Mouse (Mus musculus) heart, adult 2 months (tissue): Measurements from ENCODE around the gene Klhl25. TPM values are rescaled to one million over a fixed set of nuclear protein-coding genes. Genes with fewer than 3 reads are reported as not detected.
A peak's percentile ranks its signal among the peaks of the same experiment; 100 is the strongest.
"Not testable (repeated sequence)": the region's sequence is repeated elsewhere in the genome, so short reads cannot be mapped to it uniquely, and the experiment has no call there.

Experiments
- DNase-seq, 2 experiments: peaks; one replicate each; pipeline ENCODE4 v3.0.0; 2021
- H3K27ac ChIP-seq: fragments of 200-600 bp; 2 replicates; pipeline ENCODE4 v1.8.1; 2022
- H3K27me3 ChIP-seq: fragments of 200-500 bp; 2 replicates; pipeline ENCODE4 v1.6.1; 2012; ENCODE audit warnings: mild to moderate bottlenecking, low read length, inconsistent platforms, mixed read lengths; ENCODE audit not compliant: control insufficient read depth, insufficient read depth
- H3K36me3 ChIP-seq: fragments of 200-500 bp; 2 replicates; pipeline ENCODE4 v1.6.1; 2012; ENCODE audit warnings: low read length, inconsistent platforms; ENCODE audit not compliant: control insufficient read depth, insufficient read depth
- H3K4me1 ChIP-seq: fragments of 200-500 bp; 2 replicates; pipeline ENCODE4 v1.6.1; 2011; ENCODE audit warnings: low read length; ENCODE audit not compliant: control insufficient read depth, insufficient read depth
- H3K4me3 ChIP-seq: fragments of 200-600 bp; 2 replicates; pipeline ENCODE4 v1.8.1; 2022
- H3K79me2 ChIP-seq: fragments of 200-500 bp; replicated peaks from 2 replicates; pipeline ENCODE4 v1.6.1; 2012; ENCODE audit warnings: mild to moderate bottlenecking, inconsistent platforms, low read length, moderate library complexity, mixed read lengths; ENCODE audit not compliant: control insufficient read depth, insufficient read depth
- H3K9ac ChIP-seq: fragments of 200-500 bp; 2 replicates; pipeline ENCODE4 v1.6.1; 2012; ENCODE audit warnings: low read depth, mild to moderate bottlenecking, control low read depth, inconsistent platforms, low read length, mixed read lengths
- CTCF ChIP-seq: fragments of 200-600 bp; IDR thresholded peaks from 2 replicates; pipeline ENCODE4 v1.8.1; 2022; ENCODE audit warnings: antibody characterized with exemption, mild to moderate bottlenecking, moderate library complexity
- EP300 ChIP-seq: fragments of 200-500 bp; IDR thresholded peaks from 2 replicates; pipeline ENCODE4 v1.6.1; 2011; ENCODE audit warnings: low read depth, low read length, control low read depth; ENCODE audit not compliant: insufficient read depth
- POLR2A ChIP-seq: fragments of 200-500 bp; IDR thresholded peaks from 2 replicates; pipeline ENCODE4 v1.6.1; 2011; ENCODE audit warnings: mild to moderate bottlenecking, low read depth, low read length, control low read depth; ENCODE audit not compliant: insufficient read depth
- WGBS: fragments of 180-500 bp; shearing (Covaris S2); methylation state at CpG from one replicate; pipeline ENCODE4 v1.1.7; 2018; 5-methylcytosine and 5-hydroxymethylcytosine counted together
- intact Hi-C: fragments of 180-260 bp; cut with DNase I; formaldehyde crosslinking; loops from one replicate; pipeline ENCODE4 v1.15.1; 2025
- polyA plus RNA-seq: library from polyadenylated mRNA; depleted of rRNA; stranded (reverse); fragments of >200 nt; gene quantifications from 2 replicates; pipeline ENCODE4 v1.2.3, GENCODE M21; 2012
- total RNA-seq, 2 experiments: library from RNA; stranded (reverse); gene quantifications; 2 replicates each; pipeline ENCODE4 v1.2.3; 2021

Klhl25 gene
- total and polyA plus RNA-seq, 3 experiments: 4.8 to 6.4 (median 5.9) TPM

DNA sequence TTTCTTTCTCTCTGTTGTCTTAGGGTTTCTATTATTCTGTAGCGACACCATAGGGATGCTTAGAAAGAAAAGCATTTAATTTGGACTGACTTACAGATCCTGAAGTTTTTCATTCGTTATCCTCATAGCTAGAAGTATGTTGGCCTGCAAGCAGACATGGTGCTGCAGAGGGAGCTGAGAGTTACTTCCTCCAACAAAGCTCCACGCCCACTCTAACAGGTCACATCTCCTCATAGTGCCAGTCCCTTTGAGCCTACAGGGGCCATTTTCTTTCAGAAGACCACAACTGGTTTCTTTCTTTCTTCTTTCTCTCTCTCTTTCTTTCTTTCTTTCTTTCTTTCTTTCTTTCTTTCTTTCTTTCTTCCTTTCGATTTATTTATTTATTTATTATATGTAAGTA is 8.0 kb upstream of the Klhl25 start:
- no peaks in the 10 kb centered on the region for H3K79me2 ChIP-seq
- H3K27me3 ChIP-seq: no peaks in the 10 kb centered on the region
- no peak for TF ChIP-seq EP300
- no peak for TF ChIP-seq CTCF
- TF ChIP-seq POLR2A: no peak
- no peak overlapping the region for H3K4me3 ChIP-seq
- no peak for DNase-seq
- H3K36me3 ChIP-seq: no peaks in the 10 kb centered on the region
- 81% methylated on average over 4 of the region's 4 CpGs for WGBS
- intact Hi-C loops: loop anchor here (10.0 kb wide), 1 partner anchor 265 kb away; no protein-coding TSS in a partner anchor
- no peaks in the 10 kb centered on the region for H3K4me1 ChIP-seq
- no peak overlapping the region for H3K9ac ChIP-seq
- H3K27ac ChIP-seq: no peak overlapping the region

- Histone ChIP-seq H3K4me1 (no peaks in the 10 kb centered on the region), H3K4me3 (no peak overlapping the region), H3K9ac (no peak overlapping the region), H3K27me3 (no peaks in the 10 kb centered on the region), H3K79me2 (no peaks in the 10 kb centered on the region), H3K36me3 (no peaks in the 10 kb centered on the region), H3K27ac (no peak overlapping the region)
- DNase-seq: no peak
- TF ChIP-seq EP300 (no peak), CTCF (no peak), POLR2A (no peak)
- intact Hi-C loops: loop anchor here (10.0 kb wide), 1 partner anchor 268 kb away; no protein-coding TSS in a partner anchor
- WGBS: 79% methylated on average over 3 of the region's 3 CpGs
Measured at GRCm38 (mm10) chr7:75842306-75842705, 5.8 kb upstream of the Klhl25 start.

DNA sequence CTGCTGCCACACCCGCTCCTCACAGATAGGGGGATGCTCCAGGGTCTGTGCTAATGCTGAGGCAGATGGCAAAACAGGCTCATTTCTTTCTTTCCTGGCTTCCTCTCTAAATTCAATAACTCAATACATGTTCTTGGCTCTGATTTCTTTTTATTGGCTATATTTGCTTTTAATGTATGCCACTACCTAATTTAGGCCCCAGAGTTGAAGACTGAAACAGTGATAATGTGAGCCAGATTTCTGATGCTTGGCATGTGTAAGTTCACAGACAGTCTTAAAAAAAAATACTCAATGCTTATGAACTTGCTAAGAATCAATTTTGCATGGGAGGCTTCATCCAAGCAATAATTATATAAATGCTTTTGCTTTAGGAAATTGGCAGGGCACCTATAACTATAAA is 2.2 kb upstream of the Klhl25 start:
- Histone ChIP-seq H3K9ac (no peak overlapping the region), H3K36me3 (no peaks in the 10 kb centered on the region), H3K4me1 (peaks cover 4% of the 10 kb centered on the region), H3K27me3 (no peaks in the 10 kb centered on the region), H3K79me2 (no peaks in the 10 kb centered on the region), H3K27ac (no peak overlapping the region), H3K4me3 (no peak overlapping the region)
- TF ChIP-seq EP300: no peak
- WGBS: 91% methylated on average over 1 of the region's 1 CpGs
- intact Hi-C loops: loop anchor here (2.0 to 10.0 kb wide), 2 partner anchors 15 to 271 kb away; no protein-coding TSS in a partner anchor
- DNase-seq: no peak

- intact Hi-C loops: loop anchor here (2.0 to 10.0 kb wide), 2 partner anchors 16 to 272 kb away; no protein-coding TSS in a partner anchor
Measured at GRCm38 (mm10) chr7:75846942-75847341, 1.2 kb upstream of the Klhl25 start.

GRCm38 (mm10) chr7:75847489-75847888 is 621 bp upstream of the Klhl25 start:
- Histone ChIP-seq H3K9ac (no peak overlapping the region; the same call in 1 of the 2 replicates), H3K27ac (peak overlapping the region; percentile 66), H3K4me1 (peaks cover 4% of the 10 kb centered on the region), H3K79me2 (no peaks in the 10 kb centered on the region), H3K27me3 (no peaks in the 10 kb centered on the region), H3K36me3 (no peaks in the 10 kb centered on the region), H3K4me3 (peak overlapping the region; percentile 43)
- WGBS: 8% methylated on average over 6 of the region's 6 CpGs
- no peak for DNase-seq
- intact Hi-C loops: loop anchor here (2.0 to 10.0 kb wide), 2 partner anchors 17 to 273 kb away; no protein-coding TSS in a partner anchor
- no peak for TF ChIP-seq CTCF
- TF ChIP-seq POLR2A: no peak
- TF ChIP-seq EP300: no peak

More at GRCm38 (mm10) chr7:75846942-75847341, 1.2 kb upstream of the Klhl25 start:
- Histone ChIP-seq H3K9ac (no peak overlapping the region), H3K79me2 (no peaks in the 10 kb centered on the region), H3K4me3 (no peak overlapping the region), H3K27ac (no peak overlapping the region), H3K4me1 (peaks cover 4% of the 10 kb centered on the region), H3K36me3 (no peaks in the 10 kb centered on the region), H3K27me3 (no peaks in the 10 kb centered on the region)
- TF ChIP-seq CTCF: peak; percentile 26
- TF ChIP-seq POLR2A: no peak
- no peak for TF ChIP-seq EP300
- DNase-seq: no peak
- WGBS: 64% methylated on average over 7 of the region's 7 CpGs

DNA sequence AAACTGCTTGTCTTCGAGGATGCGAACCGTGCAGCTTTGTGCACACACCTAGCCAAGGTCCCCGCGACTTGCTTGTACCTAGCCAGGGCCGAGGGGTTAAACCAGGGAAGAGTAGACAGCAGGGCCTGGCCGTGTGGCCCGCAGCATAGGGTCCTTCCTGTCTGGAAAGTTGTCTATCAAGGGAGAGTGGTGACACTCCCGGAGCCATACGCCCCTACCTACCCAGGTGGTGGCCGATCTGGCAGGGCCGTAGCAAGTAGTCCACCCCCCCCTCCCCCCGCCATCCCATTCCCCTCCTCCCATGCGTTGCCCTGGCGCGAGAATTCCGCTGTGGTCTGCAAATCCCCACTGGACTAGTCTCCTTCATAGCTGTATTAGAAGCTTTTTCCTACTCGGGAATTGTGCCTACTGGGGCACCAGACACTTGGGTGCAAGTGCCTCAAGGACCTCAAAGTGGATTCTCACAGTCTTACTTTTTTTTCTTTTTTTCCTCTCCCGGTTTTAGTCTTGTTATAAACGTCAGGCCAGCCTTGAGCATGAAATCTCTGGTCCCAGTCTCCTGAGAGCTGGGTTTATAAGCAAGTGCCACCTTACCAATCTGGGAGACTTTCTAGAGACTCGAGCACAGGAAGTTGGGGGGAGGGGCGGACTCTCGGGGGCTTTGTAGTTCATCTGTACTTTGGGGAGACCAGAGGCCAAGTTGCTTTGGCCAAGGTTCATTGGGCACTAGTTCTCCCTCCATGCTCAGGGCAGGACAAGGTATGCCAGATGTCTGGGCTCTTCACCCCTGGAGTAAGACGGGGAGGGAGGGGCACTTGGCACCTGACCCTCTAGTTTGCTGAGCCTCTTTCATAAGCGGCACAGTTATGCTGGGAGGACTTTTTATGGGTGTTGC is 913 bp downstream of the Klhl25 start:
- no peaks in the 10 kb centered on the region for H3K79me2 ChIP-seq
- WGBS: 2% methylated on average over 25 of the region's 25 CpGs
- intact Hi-C loops: loop anchor here (10.0 kb wide), 1 partner anchor 274 kb away; no protein-coding TSS in a partner anchor
- H3K27me3 ChIP-seq: no peaks in the 10 kb centered on the region
- no peaks in the 10 kb centered on the region for H3K36me3 ChIP-seq
- peaks cover 7% of the 10 kb centered on the region for H3K4me1 ChIP-seq
- H3K27ac ChIP-seq: peak overlapping the region; percentile 94
- H3K9ac ChIP-seq: peak overlapping the region; percentile 97
- peak; percentile 41 to 57 for DNase-seq
- no peak for TF ChIP-seq POLR2A
- no peak for TF ChIP-seq CTCF
- TF ChIP-seq EP300: no peak
- peak overlapping the region; percentile 93 for H3K4me3 ChIP-seq

DNA sequence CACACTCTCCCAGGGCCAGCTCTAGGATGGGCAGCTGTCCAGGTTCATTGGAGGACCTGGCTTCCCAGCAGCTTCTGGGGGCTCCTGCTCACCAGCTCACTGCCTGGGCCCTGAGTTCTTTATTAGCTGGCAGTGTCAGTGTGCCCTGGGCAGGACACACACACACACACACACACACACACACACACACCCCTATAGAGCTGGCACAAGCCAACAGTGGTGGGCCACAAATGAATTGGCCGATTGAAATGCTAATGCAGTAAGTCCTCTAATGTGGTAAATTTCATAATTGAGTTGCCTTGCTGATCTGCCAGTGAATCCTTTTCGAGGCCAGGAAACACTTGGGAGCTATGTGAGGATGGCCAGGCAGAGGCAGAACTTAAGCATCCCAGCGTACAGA is 2.3 kb downstream of the Klhl25 start:
- H3K4me1 ChIP-seq, DNase-seq, H3K36me3 ChIP-seq, H3K27me3 ChIP-seq, H3K4me3 ChIP-seq, H3K27ac ChIP-seq, intact Hi-C loops, H3K79me2 ChIP-seq, H3K9ac ChIP-seq: not testable (repeated sequence)
- 100% methylated on average over 1 of the region's 3 CpGs for WGBS
